Mouse (Mus musculus) cerebellum, adult 11-12 months (tissue): Measurements from ENCODE around the gene Itpkb.

Experiments used
- DNase-seq: peaks from one replicate; pipeline ENCODE4 v3.0.0; 2022

The Itpkb gene

DNA sequence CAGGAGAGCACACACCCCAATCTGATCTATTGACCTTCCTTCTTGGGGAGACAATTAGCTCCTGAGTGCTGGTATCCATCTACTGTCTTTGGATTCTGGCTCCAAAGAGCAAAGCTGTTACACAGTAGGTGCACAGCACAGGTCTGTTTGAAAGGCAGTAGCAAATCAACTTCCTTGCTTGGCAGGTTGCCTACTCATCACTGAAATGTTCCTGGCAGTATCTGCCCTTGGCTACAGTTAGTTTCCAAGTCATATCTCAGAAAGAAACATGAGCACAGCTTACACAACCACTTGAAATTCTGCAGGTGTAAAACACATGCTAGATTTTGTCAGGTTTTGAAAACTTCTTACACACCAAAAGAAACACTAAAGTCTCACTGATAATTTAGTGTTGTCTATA is 143.3 kb downstream of the Itpkb start:
- no peak for DNase-seq
